Mouse (Mus musculus) G1E (cell line): ENCODE results near the gene Eif4e1b. TPM values are rescaled to one million over a fixed set of nuclear protein-coding genes. Genes with fewer than 3 reads are reported as not detected.

ENCODE experiments used
- ATAC-seq: 2 replicates; pipeline ENCODE4 v1.8.0; 2016; ENCODE audit warnings: mild to moderate bottlenecking; ENCODE audit not compliant: insufficient number of reproducible peaks, poor library complexity, low FRiP score, severe bottlenecking; ENCODE audit errors: extremely low read depth
- DNase-seq: peaks from one replicate; pipeline ENCODE4 v3.0.0; 2012; ENCODE audit warnings: low spot score
- H3K27me3 ChIP-seq: 2 replicates; pipeline ENCODE4 v1.6.1; 2012; ENCODE audit warnings: mild to moderate bottlenecking, low read length, inconsistent platforms; ENCODE audit not compliant: insufficient read depth
- H3K36me3 ChIP-seq: replicated peaks from 2 replicates; pipeline ENCODE3; 2012; ENCODE audit warnings: mild to moderate bottlenecking, inconsistent platforms
- H3K4me1 ChIP-seq: 2 replicates; pipeline ENCODE4 v1.6.1; 2012; ENCODE audit warnings: low read depth, low read length, inconsistent platforms, mixed read lengths; ENCODE audit not compliant: insufficient read depth
- H3K4me3 ChIP-seq: 2 replicates; pipeline ENCODE4 v1.5.1; 2012; ENCODE audit warnings: low read depth, mild to moderate bottlenecking, inconsistent platforms, low read length, moderate library complexity, mixed read lengths
- H3K9me3 ChIP-seq: replicated peaks from 2 replicates; pipeline ENCODE4 v1.6.1; 2012; ENCODE audit warnings: inconsistent platforms
- CTCF ChIP-seq: IDR thresholded peaks from 2 replicates; pipeline ENCODE4 v1.5.1; 2012; ENCODE audit warnings: low read depth, low read length, inconsistent platforms, mixed read lengths
- GATA1 ChIP-seq: IDR thresholded peaks from 2 replicates; pipeline ENCODE4 v1.6.1; 2012; ENCODE audit warnings: borderline replicate concordance, low read length, inconsistent platforms, mixed read lengths
- GATA2 ChIP-seq: IDR thresholded peaks from 2 replicates; pipeline ENCODE4 v1.6.1; 2012; ENCODE audit warnings: low read depth, low read length, inconsistent platforms, borderline replicate concordance
- POLR2AphosphoS5 ChIP-seq: IDR thresholded peaks from 2 replicates; pipeline ENCODE4 v1.6.1; 2012; ENCODE audit warnings: low read depth, low read length, inconsistent platforms; ENCODE audit not compliant: insufficient replicate concordance
- TAL1 ChIP-seq: conservative IDR thresholded peaks from 2 replicates; pipeline ENCODE4 v1.6.1; 2012; ENCODE audit warnings: low read depth, low read length, inconsistent platforms, mixed read lengths
- polyA plus RNA-seq: library from polyadenylated mRNA; stranded (reverse); fragments of >175 nt; gene quantifications from 2 replicates; pipeline ENCODE4 v1.2.3, GENCODE M21; 2012
- total RNA-seq, 2 experiments: library from RNA; stranded (forward) in 1 of 2; stranded (reverse) in 1 of 2; fragments of 200-1000 nt in 1 of 2; fragments of >200 nt in 1 of 2; fragmentation: Nextera tagmentation in 1 of 2; gene quantifications; 2 replicates each; pipeline ENCODE4 v1.2.3; 2014 to 2017

Gene Eif4e1b
- total and polyA plus RNA-seq, 3 experiments, result 0.05 TPM; not detected in 2

DNA sequence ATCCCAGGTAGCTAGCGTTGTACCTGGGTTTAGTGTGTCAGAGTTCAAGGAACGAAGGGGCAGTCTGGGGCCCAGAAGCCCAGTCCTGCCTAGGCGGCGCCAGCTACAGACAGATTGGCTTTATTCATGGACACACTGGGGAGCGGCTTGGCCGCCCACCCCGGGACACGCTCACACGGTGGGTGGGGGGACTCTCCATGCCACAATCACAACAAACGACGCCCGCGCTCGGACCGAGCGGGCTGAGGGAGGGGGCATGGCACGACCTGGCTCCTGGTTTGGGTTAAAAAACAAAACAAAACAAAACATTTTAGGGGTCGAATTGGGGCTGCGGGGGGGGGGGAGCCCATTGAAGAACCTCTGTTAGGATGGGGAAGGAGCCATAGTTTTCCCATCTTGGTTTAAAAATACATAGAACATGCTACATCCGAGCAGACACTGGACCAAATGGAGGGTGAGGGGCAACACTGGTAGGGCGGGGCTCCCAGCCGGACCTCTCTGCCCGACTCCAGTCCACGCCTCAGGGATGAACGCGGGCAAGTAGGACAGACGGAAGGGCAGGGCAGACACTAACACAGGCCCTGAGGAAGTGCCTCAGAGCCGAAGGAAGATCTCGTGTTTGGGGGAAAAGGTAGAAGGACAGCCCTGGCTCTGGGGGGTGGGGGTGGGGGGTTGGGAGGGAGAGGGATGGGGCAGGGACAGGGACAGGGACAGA, 24.9 kb upstream of the Eif4e1b start:
- Histone ChIP-seq H3K27me3 (no peaks in the 10 kb centered on the region; the same call in 1 of the 2 replicates), H3K4me3 (no peak overlapping the region)

DNA sequence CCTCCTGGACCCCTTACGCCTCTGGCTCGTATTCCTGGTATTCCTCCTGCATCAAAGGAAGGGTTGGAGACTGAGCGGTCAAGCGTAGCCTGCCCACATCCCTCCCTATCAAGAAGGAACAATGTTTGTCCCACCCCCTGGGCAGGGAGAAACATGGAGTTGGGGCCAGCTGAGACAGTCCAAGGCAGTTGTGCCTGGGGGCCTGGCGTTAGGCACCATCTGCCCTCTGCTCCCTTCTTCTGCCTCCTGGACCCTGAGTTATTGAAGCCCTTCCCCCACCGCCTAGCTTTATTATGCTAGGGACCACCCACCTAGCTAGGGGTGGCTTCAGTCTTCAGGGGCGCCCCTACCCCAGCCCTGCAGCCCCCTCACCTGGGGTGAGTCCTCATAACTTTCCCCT, 24.3 kb upstream of the Eif4e1b start:
- H3K36me3 ChIP-seq, result no peaks in the 10 kb centered on the region
- ATAC-seq, result no peak
- no peak for TF ChIP-seq GATA1
- TF ChIP-seq CTCF, result no peak
- no peak for TF ChIP-seq POLR2AphosphoS5
- TF ChIP-seq TAL1, result no peak
- no peak for TF ChIP-seq GATA2
- H3K4me3 ChIP-seq, result no peak overlapping the region
- no peaks in the 10 kb centered on the region; the same call in 1 of the 2 replicates for H3K27me3 ChIP-seq
- DNase-seq, result no peak
- H3K4me1 ChIP-seq, result no peaks in the 10 kb centered on the region
- no peaks in the 10 kb centered on the region for H3K9me3 ChIP-seq

More for the DNA sequence above, 24.9 kb upstream of the Eif4e1b start:
- ATAC-seq (no peak), DNase-seq (no peak)
- no peaks in the 10 kb centered on the region for H3K36me3 ChIP-seq
- H3K4me1 ChIP-seq, result no peaks in the 10 kb centered on the region
- H3K9me3 ChIP-seq, result no peaks in the 10 kb centered on the region
- TF ChIP-seq POLR2AphosphoS5, result no peak
- no peak for TF ChIP-seq TAL1
- no peak for TF ChIP-seq CTCF
- no peak for TF ChIP-seq GATA1
- TF ChIP-seq GATA2, result no peak

DNA sequence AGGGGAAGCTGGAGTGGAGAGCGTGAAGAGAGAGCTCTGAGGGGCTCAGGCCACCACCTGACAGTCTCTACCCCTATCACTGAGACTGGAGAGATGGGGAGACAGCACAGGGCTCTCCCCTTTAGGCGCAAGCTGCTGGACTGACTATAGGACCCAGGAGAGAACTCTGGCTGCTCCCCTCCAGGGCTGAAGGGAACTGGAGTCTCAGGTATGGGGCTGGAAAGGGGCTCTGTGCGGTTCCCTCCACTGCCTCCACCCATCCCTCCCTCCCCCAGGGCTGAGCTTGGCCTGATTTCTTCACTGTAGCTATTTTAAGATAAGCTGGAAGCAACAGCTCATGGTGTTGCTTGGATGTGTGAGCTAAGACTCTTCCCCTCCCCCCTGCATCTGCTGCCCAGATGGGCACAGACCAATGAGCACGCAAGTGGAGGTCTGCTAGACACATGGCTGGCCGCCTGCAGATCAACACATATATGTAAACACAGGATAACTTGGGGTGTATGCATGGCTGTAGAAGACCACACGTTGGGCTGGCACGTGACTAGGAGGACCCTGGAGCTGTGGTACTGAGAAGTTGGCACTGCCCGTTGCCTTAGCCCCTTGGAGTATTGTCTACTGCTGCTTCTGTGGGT, 23.5 kb upstream of the Eif4e1b start:
- Histone ChIP-seq H3K4me1 (no peaks in the 10 kb centered on the region), H3K27me3 (no peaks in the 10 kb centered on the region; the same call in 1 of the 2 replicates), H3K4me3 (no peak overlapping the region), H3K36me3 (no peaks in the 10 kb centered on the region), H3K9me3 (no peaks in the 10 kb centered on the region)
- TF ChIP-seq POLR2AphosphoS5, result no peak
- DNase-seq (no peak), ATAC-seq (no peak)

DNA sequence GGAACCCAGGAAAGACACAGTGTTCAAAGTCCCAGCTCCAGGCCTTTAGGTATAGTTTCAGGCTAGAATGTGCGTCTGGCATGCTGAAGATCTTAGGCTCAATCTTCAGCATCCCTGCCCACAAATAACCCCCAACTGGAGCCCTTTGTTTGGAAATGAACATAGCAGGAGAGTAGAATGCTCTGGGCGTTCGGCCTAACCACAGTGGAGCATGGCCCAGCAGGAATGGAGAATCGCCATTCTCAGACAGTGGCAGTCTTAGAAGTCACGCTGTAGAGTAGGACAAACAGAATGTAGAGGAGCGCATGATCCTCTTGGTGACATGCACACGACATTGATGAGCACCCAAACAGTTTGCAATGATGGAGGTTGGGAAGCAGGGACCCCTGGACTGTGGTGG, 22.9 kb upstream of the Eif4e1b start:
- no peaks in the 10 kb centered on the region for H3K36me3 ChIP-seq
- H3K27me3 ChIP-seq, result no peaks in the 10 kb centered on the region; the same call in 1 of the 2 replicates
- H3K4me1 ChIP-seq, result no peaks in the 10 kb centered on the region
- no peak overlapping the region for H3K4me3 ChIP-seq
- peaks cover 1% of the 10 kb centered on the region; the same call in 1 of the 2 replicates for H3K9me3 ChIP-seq
- no peak for TF ChIP-seq GATA2
- no peak for TF ChIP-seq POLR2AphosphoS5
- TF ChIP-seq CTCF, result no peak
- no peak for TF ChIP-seq GATA1
- TF ChIP-seq TAL1, result no peak
- DNase-seq (no peak), ATAC-seq (no peak)

DNA sequence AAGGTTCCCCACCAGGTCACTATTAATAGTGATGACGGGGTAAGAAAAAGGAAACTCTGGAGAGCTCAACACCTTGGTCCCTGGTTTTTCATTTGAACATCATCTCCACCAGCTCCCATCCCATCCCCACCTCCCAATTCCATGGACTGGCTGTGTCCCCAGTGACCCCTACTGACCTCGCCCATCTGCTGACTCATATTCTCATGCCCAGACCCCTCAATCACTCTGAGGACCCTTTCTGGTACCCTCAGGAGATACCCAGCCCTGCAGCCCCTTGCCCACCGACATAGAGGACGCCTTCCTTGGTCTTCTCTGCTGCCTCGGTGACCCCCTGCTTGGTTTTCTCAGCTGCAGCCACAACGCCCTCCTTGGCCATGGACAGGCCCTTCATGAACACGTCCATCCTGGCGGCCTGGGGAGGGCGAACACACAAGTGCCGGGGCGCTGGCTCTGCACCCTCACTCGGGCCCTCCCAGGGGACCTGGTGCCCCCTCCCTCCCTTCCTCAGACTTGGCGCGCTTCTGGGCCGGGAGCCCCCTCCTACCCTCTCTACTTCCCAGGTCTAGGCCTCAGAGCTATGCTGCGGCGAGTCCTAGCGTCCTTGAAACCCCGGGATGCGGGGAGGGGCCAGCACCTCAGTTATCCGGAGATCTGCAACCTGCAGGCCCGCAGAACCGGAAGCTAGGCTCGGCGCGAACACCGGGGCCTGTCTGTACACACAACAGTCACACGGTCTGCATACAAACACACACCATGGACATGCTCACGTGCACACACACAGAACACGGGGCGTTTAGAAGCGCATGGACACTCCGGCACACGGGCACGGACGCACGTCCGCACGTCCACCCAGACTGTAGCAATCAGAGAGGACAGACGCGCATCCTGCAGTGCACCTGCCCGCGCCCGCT, 18.3 kb upstream of the Eif4e1b start:
- peaks cover 12% of the 10 kb centered on the region for H3K9me3 ChIP-seq
- H3K4me1 ChIP-seq, result no peaks in the 10 kb centered on the region
- no peaks in the 10 kb centered on the region for H3K36me3 ChIP-seq
- no peaks in the 10 kb centered on the region for H3K27me3 ChIP-seq
- no peak overlapping the region for H3K4me3 ChIP-seq
- DNase-seq (no peak), ATAC-seq (no peak)
- TF ChIP-seq POLR2AphosphoS5, result no peak
- no peak for TF ChIP-seq CTCF
- no peak for TF ChIP-seq TAL1
- no peak for TF ChIP-seq GATA2
- no peak for TF ChIP-seq GATA1

DNA sequence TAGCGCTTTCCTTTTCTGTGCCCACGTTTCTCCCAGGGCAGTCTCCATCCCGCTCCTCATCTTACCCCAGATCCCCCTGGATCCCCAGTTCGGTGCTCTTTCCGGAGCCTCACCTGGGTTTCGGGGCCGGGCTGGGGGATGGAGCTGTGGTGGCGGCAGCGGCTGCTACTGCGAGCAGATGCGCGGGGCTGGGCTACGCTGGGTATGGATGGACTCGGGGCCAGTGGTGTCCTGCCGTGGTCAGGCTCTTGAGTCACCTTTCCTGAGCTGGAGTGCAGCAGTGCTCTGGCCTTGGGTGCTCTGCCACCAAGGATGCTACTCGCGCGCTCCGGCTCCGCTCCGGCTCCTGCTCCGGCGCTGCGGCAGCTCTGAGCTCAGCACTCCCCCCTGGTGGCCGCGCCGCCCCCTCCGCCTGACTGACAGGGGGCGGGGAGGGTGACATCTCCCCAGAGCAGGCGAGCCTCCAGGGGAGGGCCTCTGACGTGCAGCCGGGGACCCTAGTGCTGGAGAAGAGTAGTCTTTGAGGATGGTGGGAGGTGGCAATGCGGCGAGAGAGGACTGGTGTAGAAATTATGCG, 17.5 kb upstream of the Eif4e1b start, which contains the start of gene Sncb:
Sncb (minus strand) TSS at position 404 of the 577 bp plus-strand sequence.
- H3K4me1 ChIP-seq, result no peaks in the 10 kb centered on the region
- TF ChIP-seq CTCF, result no peak
- no peak for TF ChIP-seq GATA2
- TF ChIP-seq TAL1, result no peak
- no peak for TF ChIP-seq POLR2AphosphoS5
- no peak for TF ChIP-seq GATA1
- no peaks in the 10 kb centered on the region for H3K27me3 ChIP-seq
- H3K36me3 ChIP-seq, result no peaks in the 10 kb centered on the region
- peaks cover 16% of the 10 kb centered on the region for H3K9me3 ChIP-seq
- no peak within 1 kb of the TSS for H3K4me3 ChIP-seq
- no peak for DNase-seq
- ATAC-seq, result no peak
